Mouse (Mus musculus) gastrocnemius, postnatal 14 days (tissue): ENCODE measurements around the gene Poldip3. TPM values are rescaled to one million over a fixed set of nuclear protein-coding genes. Genes with fewer than 3 reads are reported as not detected.
"Not testable (repeated sequence)": the region's sequence is repeated elsewhere in the genome, so short reads cannot be mapped to it uniquely, and the experiment has no call there.

ENCODE experiments used
- DNase-seq: peaks from one replicate; pipeline ENCODE4 v3.0.0; 2021; ENCODE audit warnings: mixed read lengths
- intact Hi-C: fragments of 180-260 bp; cut with DNase I; formaldehyde crosslinking; loops from one replicate; pipeline ENCODE4 v1.15.1; 2025; ENCODE audit warnings: low total_unique reads
- total RNA-seq, 2 experiments: library from RNA; stranded (reverse); gene quantifications; 2 replicates each; pipeline ENCODE4 v1.2.3; 2021

The Poldip3 gene
- total RNA-seq, 2 experiments from 2014 or later, result 25.8 to 26.5 TPM

DNA sequence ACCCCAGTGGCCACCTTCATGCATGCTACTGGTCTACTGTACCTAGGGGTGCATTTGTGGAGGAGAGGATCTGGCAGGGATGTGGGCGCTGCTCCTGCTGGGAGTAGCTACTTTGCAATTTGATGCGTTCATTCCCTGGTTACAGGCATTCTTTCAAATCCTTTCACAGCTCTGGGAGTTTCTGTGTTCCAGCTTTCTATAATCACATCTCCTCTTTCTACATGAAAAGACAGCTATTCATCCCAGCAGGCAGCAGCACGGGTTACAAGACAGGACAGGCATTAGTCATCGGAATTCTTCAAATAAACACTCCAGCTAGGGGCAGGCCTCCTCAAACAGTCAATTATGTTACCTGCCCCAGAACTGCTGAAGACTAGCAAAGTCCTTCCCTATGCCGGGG lies 6.3 kb downstream of the Poldip3 start:
- intact Hi-C loops, result no loop called here
- no peak for DNase-seq

DNA sequence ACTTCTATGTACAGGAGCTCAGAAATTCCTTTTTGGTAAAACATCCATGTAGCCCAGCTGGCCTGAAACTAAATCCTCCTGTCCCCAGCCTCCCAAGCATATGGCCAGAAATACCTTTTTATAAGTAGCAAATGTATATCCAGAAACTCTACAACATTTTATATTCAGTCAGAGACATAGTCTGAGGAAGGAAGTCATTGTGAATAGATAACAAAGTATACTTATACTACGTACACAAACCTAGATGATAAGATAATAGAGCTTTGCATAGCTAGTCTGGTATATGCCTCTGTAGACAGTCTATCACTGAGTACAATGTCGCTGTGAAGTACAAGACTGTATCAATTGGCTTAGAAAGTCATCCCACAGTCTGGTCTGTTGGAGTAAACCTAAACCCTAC lies 13.5 kb downstream of the Poldip3 start:
- no peak for DNase-seq
- intact Hi-C loops, result no loop called here

DNA sequence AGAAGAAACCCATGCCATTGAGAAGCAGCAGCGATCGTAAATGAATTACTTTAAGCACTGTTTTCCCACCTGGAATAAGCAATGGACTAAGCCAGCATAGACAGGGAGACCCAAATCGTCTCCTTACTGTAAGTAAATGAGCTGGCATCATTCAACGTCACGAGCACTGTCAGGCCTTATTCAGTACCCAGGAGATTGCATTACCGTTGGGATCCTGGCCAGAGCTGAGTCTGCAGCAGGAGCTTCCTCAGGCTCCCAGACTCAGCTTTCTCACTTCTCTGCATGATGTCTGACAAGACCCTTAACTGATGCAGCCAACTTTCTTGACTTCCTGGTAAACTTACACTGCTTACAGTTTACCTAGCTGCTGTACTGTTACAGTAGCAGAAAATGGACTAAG lies 14.5 kb downstream of the Poldip3 start:
- no peak for DNase-seq
- intact Hi-C loops, result no loop called here

DNA sequence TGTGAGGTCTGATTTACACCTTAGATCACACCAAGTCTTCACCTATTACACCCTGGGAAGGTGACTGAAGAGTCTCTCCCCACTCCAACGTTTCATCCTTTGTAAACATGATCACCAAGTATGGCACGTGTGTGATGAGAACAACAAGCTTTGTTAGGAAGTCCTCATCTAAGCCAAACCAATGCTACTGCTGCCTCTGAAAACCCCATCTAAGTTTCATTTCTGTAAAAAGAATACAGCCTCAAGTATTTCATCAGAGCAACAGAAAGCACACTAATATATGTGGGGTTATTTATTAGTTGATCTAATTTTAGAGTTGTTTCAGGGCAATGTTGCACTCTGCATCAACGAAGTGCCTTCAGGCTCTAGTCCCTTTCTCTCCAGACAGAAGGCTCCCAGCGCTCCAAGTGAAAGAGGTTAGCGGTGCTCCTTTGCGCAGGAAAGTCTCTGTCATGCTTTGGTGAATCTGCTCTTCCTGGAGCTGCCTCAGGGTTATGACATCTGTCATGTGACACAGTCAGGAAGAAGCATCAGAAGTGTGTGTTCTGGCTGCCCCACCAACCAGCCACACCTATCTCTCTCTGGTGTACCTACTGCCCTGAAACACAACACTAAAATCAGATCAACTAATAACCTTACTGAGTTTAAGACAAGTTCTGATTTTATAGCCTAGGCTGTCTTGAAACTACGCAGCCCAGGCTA lies 19.5 kb downstream of the Poldip3 start:
- no peak for DNase-seq

DNA sequence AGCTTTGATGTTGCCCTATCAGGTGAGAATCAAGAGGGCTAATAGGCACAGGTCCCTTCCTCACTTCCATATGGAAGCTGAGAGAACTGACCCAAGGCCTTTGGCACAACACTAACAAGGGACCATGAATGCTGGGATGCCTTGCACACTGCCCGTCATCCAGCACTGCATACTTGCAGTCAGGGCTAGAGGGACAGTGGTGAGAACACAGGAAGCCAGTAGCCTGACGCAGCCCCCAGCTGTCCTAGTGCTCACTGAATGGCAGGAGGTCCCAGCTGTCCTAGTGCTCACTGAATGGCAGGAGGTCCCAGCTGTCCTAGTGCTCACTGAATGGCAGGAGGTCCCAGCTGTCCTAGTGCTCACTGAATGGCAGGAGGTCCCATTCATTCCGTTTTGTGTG lies 22.1 kb downstream of the Poldip3 start:
- peak; percentile 22 for DNase-seq
- intact Hi-C loops, result not testable (repeated sequence)

More for the DNA sequence above, 19.5 kb downstream of the Poldip3 start:
- intact Hi-C loops, result no loop called here

DNA sequence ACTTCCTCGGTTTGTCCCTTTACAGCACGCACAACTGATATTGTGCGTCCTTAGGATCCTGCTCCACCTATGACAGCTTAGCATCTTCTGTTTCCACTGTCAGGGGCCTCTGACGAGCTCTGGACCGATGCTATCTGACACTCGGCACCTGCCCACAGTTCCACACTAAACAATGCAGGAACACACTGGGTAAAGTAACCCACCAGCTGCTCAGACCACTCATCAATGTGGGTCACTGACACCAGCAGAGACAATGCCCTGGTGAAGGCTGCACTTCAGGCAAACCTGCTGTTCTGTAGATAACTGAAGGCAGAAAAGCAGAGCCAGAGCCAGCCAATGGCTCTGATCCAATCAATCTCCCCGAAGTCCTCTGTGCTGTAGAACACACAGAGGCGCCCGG lies 22.6 kb downstream of the Poldip3 start:
- DNase-seq, result no peak
- intact Hi-C loops, result no loop called here

DNA sequence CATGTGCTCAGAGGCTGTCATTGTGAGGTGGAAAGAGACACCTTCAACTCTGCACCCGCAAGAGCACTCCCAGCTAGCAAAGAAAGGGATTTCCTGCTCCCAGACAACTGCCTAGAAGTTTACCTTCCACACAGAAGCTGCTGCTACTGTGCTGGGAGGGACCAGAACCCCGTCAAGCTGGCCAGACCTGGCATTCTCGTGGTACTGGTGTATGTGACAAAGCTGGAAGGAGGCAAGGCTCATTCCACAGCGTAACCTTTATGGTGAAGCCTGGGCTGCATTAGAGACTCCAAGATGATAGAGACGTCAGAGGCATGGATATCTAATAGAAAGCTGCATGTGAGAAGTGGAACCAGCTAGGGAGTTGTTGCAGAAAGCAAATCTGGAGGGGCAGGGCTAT lies 24.6 kb downstream of the Poldip3 start:
- intact Hi-C loops, result no loop called here
- no peak for DNase-seq

DNA sequence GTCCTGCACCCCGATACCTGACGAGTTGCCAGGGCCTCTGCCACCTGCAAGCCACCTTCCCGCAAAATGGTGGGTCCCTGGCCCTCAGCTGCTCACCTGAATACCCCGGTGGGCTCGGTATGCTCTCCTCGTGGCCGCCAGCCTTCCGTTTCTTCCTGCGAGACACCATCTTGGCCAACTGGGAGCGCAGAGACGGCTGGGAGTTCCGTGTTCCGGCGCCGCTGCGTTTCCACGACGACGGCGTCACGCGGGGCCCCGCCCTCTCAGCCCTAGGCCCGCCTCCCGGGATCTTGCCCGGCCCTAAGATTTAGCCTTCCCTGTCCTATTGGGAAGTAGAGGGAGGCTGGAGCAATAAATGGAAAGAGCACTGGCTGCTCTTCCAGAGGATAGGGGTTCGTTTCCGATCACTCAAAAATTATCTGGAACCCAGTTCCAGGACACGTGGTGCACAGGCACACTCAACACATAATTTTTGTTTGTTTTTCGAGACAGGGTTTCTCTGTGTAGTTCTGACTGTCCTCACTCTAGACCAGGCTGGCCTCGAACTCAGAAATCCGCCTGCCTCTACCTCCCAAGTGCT lies 26.5 kb downstream of the Poldip3 start, which contains the start of gene Rrp7a:
TSS of gene Rrp7a (minus strand) at position 236 of the 580 bp plus-strand sequence.
- DNase-seq, result peak; percentile 93
- intact Hi-C loops, result no loop called here

DNA sequence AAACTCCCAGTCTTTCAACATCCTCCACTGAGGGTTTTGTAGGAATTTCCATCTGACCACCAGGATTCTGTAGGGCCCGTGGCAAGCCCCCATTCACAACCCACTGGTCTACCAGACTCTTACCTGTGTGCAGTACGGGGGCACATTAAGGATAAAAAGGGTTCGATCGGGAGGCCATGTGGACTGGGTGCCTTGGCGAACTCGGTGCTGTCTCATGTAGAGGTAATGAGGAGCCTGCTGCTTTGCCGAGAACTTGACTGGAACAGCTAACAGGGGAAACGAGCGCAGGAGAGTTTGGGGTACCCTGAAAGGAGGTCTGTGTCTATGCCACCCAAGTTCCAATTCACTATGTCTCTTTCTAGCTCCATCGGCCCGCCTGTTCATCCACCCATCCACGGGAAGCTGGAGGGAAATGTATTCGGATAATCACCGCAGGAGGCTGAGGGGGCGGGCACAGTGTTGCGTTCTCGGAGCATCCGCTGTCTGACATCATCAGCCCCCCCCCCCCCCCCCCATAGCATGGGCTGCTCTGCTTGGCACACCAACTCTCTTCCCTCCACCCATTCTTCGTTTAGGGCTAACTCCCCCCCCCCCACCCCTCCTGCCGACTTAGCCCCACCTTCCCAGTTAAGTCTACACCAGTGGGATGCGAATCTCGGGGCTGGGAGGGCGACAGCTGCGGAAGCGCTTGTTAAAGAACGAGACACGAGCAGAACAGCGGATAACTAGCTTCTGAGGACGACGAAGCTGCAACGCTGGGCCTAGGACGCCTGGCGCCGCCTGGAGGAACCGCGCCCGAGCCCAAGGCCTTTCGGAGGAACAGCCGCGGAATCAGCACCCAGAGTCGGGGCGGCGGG lies 27.2 kb downstream of the Poldip3 start:
- DNase-seq, result peak; percentile 38
- intact Hi-C loops, result no loop called here

DNA sequence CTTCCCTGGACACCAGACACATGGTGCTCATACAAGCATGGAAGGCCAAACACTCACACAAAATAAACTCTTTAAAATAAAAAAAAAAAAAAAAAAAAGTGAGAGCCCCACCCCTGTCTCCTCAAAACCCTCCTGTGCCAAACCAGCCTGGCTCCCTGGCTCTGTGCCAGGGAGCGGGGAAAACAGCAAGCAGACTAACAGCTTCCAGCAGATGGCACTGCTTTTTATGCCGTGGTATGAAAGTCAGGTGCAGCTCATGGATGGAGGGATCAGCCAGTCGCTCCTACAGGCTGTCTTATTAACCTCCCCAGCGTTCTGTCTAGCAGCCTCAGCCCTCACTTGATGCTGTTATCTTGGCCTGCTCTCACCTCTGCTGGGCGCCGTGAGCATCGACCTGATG lies 30.8 kb downstream of the Poldip3 start:
- no peak for DNase-seq
- intact Hi-C loops, result no loop called here

DNA sequence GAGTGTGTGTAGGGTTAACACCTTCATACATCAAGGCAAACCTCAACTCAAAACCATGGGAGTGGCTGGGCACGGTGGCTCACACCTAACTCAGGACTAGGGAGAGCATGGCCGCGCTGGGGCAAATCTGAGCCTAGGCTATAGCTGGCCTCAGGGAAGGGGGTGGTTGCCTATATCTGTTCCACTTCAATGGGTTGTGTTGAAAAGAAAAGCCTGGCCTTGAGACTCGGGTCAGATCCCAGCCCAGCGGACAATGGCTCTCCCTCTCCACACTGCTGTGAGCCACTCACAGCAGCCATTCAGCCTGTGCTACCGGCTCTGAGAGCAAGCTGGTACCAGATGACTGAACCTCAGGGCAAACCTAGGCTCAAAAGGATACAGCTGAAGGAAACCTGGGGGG lies 34.1 kb downstream of the Poldip3 start:
- DNase-seq, result no peak
- intact Hi-C loops, result no loop called here

DNA sequence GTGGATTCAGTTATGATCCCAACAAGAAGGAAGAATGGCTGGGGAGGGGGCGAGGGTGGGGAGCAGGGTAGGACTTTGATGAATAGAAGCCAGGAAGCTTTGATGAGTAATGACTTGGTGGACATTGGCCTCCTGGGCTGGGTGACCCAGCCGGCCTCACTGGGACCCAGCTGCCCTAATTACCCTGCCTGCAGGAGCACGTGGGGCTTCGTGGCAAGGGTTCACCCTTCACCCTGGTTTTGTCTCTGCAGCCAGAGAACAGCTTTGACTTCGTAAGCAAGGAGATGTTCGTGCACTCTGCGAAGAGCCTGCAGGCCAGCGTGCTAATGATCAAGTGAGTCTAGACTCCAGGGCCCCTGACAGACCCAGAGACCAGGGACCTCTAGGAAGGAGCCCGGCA lies 35.1 kb downstream of the Poldip3 start:
- intact Hi-C loops, result no loop called here
- DNase-seq, result no peak

DNA sequence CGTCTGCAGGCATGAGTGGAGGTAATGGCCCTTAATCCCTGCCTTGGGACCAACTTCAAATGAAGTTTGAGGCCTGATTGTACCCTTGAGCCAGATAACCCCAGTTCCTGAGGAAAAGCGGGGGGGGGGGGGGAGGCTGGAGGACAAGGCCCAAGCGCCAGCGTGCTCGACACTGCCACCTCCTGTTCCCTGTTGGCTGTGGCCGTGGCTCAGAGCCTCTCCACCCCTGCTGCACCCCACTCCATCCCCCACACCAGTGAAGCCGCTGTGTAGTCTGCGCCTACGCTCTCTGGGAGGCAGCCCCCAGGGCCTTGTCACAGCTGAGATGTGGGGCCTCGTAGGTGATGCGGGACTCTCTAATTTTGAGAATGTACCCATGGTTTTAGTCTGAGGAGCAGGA lies 36.3 kb downstream of the Poldip3 start:
- DNase-seq, result peak; percentile 77
- intact Hi-C loops, result no loop called here

DNA sequence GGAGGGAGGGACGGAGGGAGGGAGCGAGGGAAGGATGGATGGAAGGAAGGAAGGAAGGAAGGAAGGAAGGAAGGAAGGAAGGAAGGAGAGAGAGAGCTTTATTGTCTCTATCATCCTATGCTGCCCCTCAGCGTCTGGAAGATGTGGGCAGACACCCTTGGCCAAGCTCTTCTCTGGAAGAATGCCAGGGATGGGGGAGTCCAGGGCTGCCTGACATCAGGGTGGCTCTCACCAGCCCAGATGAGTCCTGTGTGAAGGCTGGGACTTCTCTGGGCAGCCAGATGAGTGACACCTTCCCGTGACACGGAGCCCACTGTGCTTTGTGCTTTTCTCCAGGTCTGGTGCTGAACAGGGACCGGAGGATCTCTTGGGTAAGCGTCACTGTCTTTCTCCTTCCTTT lies 37.3 kb downstream of the Poldip3 start:
- intact Hi-C loops, result no loop called here
- DNase-seq, result no peak

DNA sequence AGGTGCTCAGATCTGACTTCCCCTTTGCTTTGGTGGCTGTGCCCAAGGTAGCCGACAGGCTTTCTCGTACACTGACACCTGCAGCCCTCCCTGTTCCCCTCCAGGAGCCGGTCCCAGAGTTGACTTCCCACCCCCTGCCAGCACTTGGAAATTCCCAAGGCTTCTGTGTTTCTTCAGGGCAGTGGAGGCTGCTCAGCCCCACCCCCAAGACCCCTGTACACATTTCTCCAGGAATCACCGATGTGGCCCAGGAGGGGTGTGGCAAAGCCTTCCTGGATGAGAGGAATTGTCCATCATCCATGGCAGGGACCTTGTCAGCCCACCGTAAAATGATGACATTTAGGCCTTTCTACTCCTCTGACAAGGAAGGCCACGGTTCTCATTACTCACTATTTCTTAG lies 37.9 kb downstream of the Poldip3 start:
- no peak for DNase-seq
- intact Hi-C loops, result no loop called here

DNA sequence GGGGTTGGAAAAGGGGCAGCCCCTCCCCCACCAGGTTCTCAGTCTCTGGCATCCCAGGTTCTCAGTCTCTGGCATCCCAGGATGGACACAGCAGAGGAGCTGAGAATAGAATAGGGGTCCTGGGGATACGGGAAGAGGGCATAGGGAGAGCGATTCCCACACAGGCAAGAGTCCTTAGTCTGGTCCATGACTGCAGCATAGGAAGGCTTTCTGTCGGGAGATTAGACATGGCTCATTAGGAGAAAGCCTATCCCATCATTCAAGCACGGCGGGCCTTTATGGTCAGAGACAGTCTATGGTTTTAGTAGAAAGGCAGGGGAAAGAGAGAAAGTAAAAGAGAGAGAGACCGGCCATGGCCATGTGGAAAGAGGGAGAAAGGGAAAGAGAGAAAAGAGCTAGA lies 41.4 kb downstream of the Poldip3 start:
- intact Hi-C loops, result loop anchor here (10.0 kb wide), 1 partner anchor 293 kb away; no protein-coding TSS in a partner anchor
- no peak for DNase-seq

DNA sequence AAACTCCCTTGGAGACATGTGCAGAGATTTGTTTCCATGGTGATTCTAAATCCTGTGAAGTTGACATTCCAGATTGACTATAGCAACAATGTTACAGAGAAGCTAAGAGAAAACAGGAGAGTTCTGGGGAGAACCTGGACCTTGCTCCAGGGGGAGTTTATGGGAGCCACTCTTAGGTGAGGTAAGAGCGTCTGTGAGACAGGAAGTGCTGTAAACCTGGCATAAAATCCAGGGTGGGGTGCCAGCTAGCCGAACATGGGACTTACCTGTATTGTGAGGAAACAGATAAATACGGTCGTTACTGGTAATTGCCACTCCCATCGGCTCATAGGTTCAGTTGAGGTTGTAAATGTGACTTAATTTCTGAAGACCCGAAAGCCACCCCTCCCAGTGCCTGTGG lies 42.8 kb downstream of the Poldip3 start:
- intact Hi-C loops, result loop anchor here (10.0 kb wide), 1 partner anchor 292 kb away; no protein-coding TSS in a partner anchor
- no peak for DNase-seq

DNA sequence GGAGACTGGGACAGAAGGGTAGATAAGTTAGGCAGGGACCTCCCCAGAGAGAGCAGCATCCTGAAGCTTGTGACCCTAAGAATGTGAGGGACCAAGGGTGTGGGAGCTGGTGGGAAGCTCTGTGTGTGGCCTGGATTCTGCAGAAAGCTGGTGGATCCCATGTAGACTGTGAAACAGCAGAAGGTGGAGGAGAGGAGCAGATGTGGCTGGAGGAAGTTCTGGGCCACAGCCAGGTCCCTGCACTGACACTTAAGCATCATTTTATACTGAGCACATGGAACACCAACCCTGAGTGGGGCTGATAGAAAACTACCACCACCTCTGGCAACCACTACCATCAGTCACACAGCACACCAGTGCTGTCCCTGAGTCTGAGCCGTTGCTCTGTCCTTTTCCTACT lies 46.1 kb downstream of the Poldip3 start:
- intact Hi-C loops, result loop anchor here (10.0 kb wide), 1 partner anchor 288 kb away; no protein-coding TSS in a partner anchor
- no peak for DNase-seq

DNA sequence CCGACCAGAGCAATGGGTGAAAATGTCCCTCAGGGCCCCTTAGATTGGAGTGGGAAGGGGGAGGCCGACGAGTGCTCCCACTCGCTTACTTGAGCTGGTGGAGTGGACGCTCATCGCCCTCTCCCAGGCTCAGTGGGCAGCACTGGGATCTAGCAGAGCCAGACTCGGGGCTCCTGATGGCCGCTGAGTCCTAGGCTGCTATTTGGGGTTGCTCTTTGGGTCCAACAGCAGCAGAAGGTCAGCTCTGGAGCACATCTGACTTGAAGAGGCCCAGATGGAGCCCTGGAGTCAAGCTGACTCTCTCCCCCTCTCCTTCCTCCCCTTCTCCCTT lies 48.9 kb downstream of the Poldip3 start:
- no peak for DNase-seq
- intact Hi-C loops, result loop anchor here (10.0 kb wide), 1 partner anchor 285 kb away; no protein-coding TSS in a partner anchor

DNA sequence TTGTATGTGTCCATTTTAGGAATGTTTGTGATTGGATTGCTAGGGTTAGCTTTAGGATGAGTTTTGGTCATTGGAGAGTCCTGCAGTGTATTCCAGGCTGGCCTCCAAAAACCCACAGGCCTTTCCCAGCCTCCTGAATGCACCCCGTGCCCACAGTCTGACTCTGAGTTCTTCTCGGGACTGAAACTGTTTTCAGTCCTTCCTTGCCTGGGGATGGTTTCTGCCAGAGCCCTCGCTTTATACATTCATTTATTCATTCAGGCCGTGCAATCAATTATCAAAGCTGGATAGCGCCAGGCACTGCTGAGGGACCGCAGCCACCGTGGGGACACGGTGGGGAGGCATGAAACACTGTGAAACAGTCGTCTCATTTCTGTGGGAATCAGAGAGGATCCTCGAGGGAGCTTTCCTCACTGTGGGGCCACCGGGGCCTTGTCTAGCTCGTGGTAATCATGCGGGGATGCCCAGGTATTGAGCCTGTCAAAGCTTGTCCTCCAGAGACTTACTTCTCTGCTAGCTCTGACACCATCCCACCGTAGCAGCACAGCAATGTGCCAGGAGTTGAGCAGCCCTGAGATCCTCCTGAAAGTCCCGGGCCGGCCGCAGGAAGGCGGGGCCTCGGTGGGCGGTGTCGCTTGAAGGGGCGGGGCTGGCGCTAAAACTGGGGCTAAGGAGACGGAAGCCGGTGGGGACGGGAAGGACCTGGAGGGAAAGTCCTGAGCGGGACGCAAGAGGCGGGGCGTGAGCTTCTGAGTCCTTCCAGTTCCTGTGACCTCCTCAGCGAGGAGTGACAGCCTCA lies 49.5 kb downstream of the Poldip3 start:
- peak; percentile 94 for DNase-seq
- intact Hi-C loops, result loop anchor here (10.0 kb wide), 1 partner anchor 285 kb away; no protein-coding TSS in a partner anchor
